Mouse (Mus musculus) MEL (cell line): ENCODE measurements around the gene Mettl13. TPM values are rescaled to one million over a fixed set of nuclear protein-coding genes. Genes with fewer than 3 reads are reported as not detected.

Source experiments
- DNase-seq: peaks from one replicate; pipeline ENCODE4 v3.0.0; 2011; ENCODE audit warnings: low read depth, low spot score
- H3K27ac ChIP-seq: 2 replicates; pipeline ENCODE4 v1.5.1; 2012; ENCODE audit warnings: low read depth, mild to moderate bottlenecking, control low read depth, low read length, moderate library complexity; ENCODE audit not compliant: control insufficient read depth
- H3K27me3 ChIP-seq, 2 experiments: fragments of 150-350 bp in 1 of 2; sonication (generic) in 1 of 2; 2 replicates each; pipeline ENCODE4 v1.6.1; 2012; ENCODE audit warnings: low read length in 2 of 2, mild to moderate bottlenecking in 2 of 2, improper control_type of control experiment in 1 of 2, moderate library complexity in 1 of 2; ENCODE audit not compliant: insufficient read depth in 2 of 2, control insufficient read depth in 1 of 2
- H3K36me3 ChIP-seq, 2 experiments: 2 replicates each; pipeline ENCODE4 v1.6.1; 2012 to 2014; ENCODE audit warnings: low read length in 2 of 2, improper control_type of control experiment in 1 of 2, inconsistent platforms in 1 of 2, mild to moderate bottlenecking in 1 of 2; ENCODE audit not compliant: insufficient read depth in 2 of 2, control insufficient read depth in 1 of 2
- H3K4me1 ChIP-seq, 2 experiments: fragments of 150-350 bp in 1 of 2; sonication (generic) in 1 of 2; 2 replicates each; pipeline ENCODE4 v1.6.1; 2012; ENCODE audit warnings: low read length in 2 of 2, improper control_type of control experiment in 1 of 2, mild to moderate bottlenecking in 1 of 2; ENCODE audit not compliant: insufficient read depth in 2 of 2, control insufficient read depth in 1 of 2
- H3K4me3 ChIP-seq, 2 experiments: fragments of 150-350 bp in 1 of 2; sonication (generic) in 1 of 2; 2 replicates each; pipeline ENCODE4 v1.5.1; 2012; ENCODE audit warnings: low read depth in 2 of 2, low read length in 2 of 2, mild to moderate bottlenecking in 2 of 2, moderate library complexity in 2 of 2, control low read depth in 1 of 2, improper control_type of control experiment in 1 of 2; ENCODE audit not compliant: control insufficient read depth in 1 of 2, insufficient read depth in 1 of 2
- H3K79me2 ChIP-seq: 2 replicates; pipeline ENCODE4 v1.6.1; 2012; ENCODE audit warnings: mild to moderate bottlenecking, low read length, moderate library complexity; ENCODE audit not compliant: control insufficient read depth, poor library complexity, insufficient read depth
- H3K9ac ChIP-seq: 2 replicates; pipeline ENCODE4 v1.6.1; 2012; ENCODE audit warnings: low read depth, mild to moderate bottlenecking, control low read depth, low read length, moderate library complexity; ENCODE audit not compliant: control insufficient read depth, poor library complexity, severe bottlenecking
- H3K9me3 ChIP-seq: fragments of 150-350 bp; sonication (generic); replicated peaks from 2 replicates; pipeline ENCODE4 v1.6.1; 2012; ENCODE audit warnings: mild to moderate bottlenecking, low read length, improper control_type of control experiment, moderate library complexity; ENCODE audit not compliant: insufficient read depth
- BHLHE40 ChIP-seq: IDR thresholded peaks from 2 replicates; pipeline ENCODE4 v1.6.1; 2012; ENCODE audit warnings: low read depth, mild to moderate bottlenecking, inconsistent platforms, low read length, improper control_type of control experiment, borderline replicate concordance
- CHD2 ChIP-seq: IDR thresholded peaks from 2 replicates; pipeline ENCODE4 v1.6.1; 2011; ENCODE audit warnings: low read length, improper control_type of control experiment
- E2F4 ChIP-seq: IDR thresholded peaks from 2 replicates; pipeline ENCODE4 v1.6.1; 2011; ENCODE audit warnings: low read depth, low read length, improper control_type of control experiment, borderline replicate concordance
- ELF1 ChIP-seq: IDR thresholded peaks from 2 replicates; pipeline ENCODE4 v1.6.1; 2014; ENCODE audit warnings: low read depth, mild to moderate bottlenecking, inconsistent platforms, low read length, improper control_type of control experiment, moderate library complexity
- EP300 ChIP-seq, 2 experiments: IDR thresholded peaks; 2 replicates each; pipeline ENCODE4 v1.6.1; 2011; ENCODE audit warnings: improper control_type of control experiment in 2 of 2, low read length in 2 of 2, low read depth in 1 of 2, mild to moderate bottlenecking in 1 of 2
- ETS1 ChIP-seq: IDR thresholded peaks from 2 replicates; pipeline ENCODE4 v1.6.1; 2012; ENCODE audit warnings: low read depth, mild to moderate bottlenecking, inconsistent platforms, low read length, improper control_type of control experiment, moderate library complexity
- GATA1 ChIP-seq: IDR thresholded peaks from 2 replicates; pipeline ENCODE4 v1.6.1; 2011; ENCODE audit warnings: low read depth, low read length, improper control_type of control experiment
- JUND ChIP-seq: IDR thresholded peaks from 2 replicates; pipeline ENCODE4 v1.6.1; 2011; ENCODE audit warnings: low read depth, mild to moderate bottlenecking, improper control_type of control experiment, low read length
- MXI1 ChIP-seq: IDR thresholded peaks from 2 replicates; pipeline ENCODE4 v1.6.1; 2011; ENCODE audit warnings: mild to moderate bottlenecking, low read depth, low read length, improper control_type of control experiment
- MYB ChIP-seq: IDR thresholded peaks from 2 replicates; pipeline ENCODE4 v1.6.1; 2011; ENCODE audit warnings: mild to moderate bottlenecking, low read depth, low read length, improper control_type of control experiment
- MYC ChIP-seq: IDR thresholded peaks from 2 replicates; pipeline ENCODE4 v1.6.1; 2011; ENCODE audit warnings: low read depth, mild to moderate bottlenecking, low read length, improper control_type of control experiment, moderate library complexity
- NRF1 ChIP-seq: IDR thresholded peaks from 2 replicates; pipeline ENCODE4 v1.6.1; 2014; ENCODE audit warnings: low read depth, mild to moderate bottlenecking, inconsistent platforms, low read length, improper control_type of control experiment, moderate library complexity; ENCODE audit not compliant: poor library complexity, insufficient read depth, severe bottlenecking
- POLR2AphosphoS2 ChIP-seq: IDR thresholded peaks from 2 replicates; pipeline ENCODE4 v1.6.1; 2011; ENCODE audit warnings: low read length, improper control_type of control experiment
- POLR2AphosphoS5 ChIP-seq: IDR thresholded peaks from 2 replicates; pipeline ENCODE4 v1.6.1; 2012; ENCODE audit warnings: low read depth, borderline replicate concordance, mild to moderate bottlenecking, inconsistent platforms, low read length, moderate library complexity, mixed read lengths
- RCOR1 ChIP-seq: IDR thresholded peaks from 2 replicates; pipeline ENCODE4 v1.6.1; 2012; ENCODE audit warnings: low read depth, mild to moderate bottlenecking, inconsistent platforms, low read length, improper control_type of control experiment
- SIN3A ChIP-seq: IDR thresholded peaks from 2 replicates; pipeline ENCODE4 v1.6.1; 2012; ENCODE audit warnings: low read length, improper control_type of control experiment, inconsistent platforms
- SMC3 ChIP-seq: IDR thresholded peaks from 2 replicates; pipeline ENCODE4 v1.6.1; 2011; ENCODE audit warnings: low read depth, low read length, improper control_type of control experiment
- TAL1 ChIP-seq: IDR thresholded peaks from 2 replicates; pipeline ENCODE4 v1.6.1; 2012; ENCODE audit warnings: mild to moderate bottlenecking, inconsistent platforms, low read length, moderate library complexity, mixed read lengths
- TCF12 ChIP-seq: IDR thresholded peaks from 2 replicates; pipeline ENCODE4 v1.6.1; 2014; ENCODE audit warnings: low read depth, mild to moderate bottlenecking, inconsistent platforms, low read length, improper control_type of control experiment, moderate library complexity
- USF2 ChIP-seq, 2 experiments: IDR thresholded peaks; 2 replicates each; pipeline ENCODE4 v1.6.1; 2011 to 2012; ENCODE audit warnings: improper control_type of control experiment in 2 of 2, low read length in 2 of 2, borderline replicate concordance in 1 of 2, inconsistent platforms in 1 of 2, low read depth in 1 of 2, mild to moderate bottlenecking in 1 of 2; ENCODE audit not compliant: insufficient read depth in 1 of 2
- ZC3H11A ChIP-seq: IDR thresholded peaks from 2 replicates; pipeline ENCODE4 v1.6.1; 2012; ENCODE audit warnings: low read depth, mild to moderate bottlenecking, inconsistent platforms, low read length, improper control_type of control experiment
- ZMIZ1 ChIP-seq: IDR thresholded peaks from 2 replicates; pipeline ENCODE4 v1.6.1; 2012; ENCODE audit warnings: low read depth, mild to moderate bottlenecking, inconsistent platforms, low read length, improper control_type of control experiment, moderate library complexity
- ZNF384 ChIP-seq: IDR thresholded peaks from 2 replicates; pipeline ENCODE4 v1.6.1; 2012; ENCODE audit warnings: low read depth, mild to moderate bottlenecking, inconsistent platforms, low read length, improper control_type of control experiment
- polyA plus RNA-seq, 2 experiments: library from polyadenylated mRNA; stranded (reverse) in 1 of 2; unstranded in 1 of 2; fragments of >175 nt in 1 of 2; fragments of >200 nt in 1 of 2; gene quantifications; 2 replicates each; pipeline versions ENCODE4 v1.2.1 to v1.2.4; 2012; ENCODE audit warnings: low replicate concordance in 2 of 2, low read depth in 1 of 2; ENCODE audit not compliant: insufficient read length in 2 of 2, insufficient read depth in 1 of 2, missing spikeins in 1 of 2
- total RNA-seq: library from RNA; depleted of rRNA; stranded (reverse); fragments of 300-350 nt; gene quantifications from 2 replicates; pipeline ENCODE4 v1.2.3, GENCODE M21; 2012

The Mettl13 gene
- total and polyA plus RNA-seq, 3 experiments, result 29.1 to 60.1 TPM; not detected in 1

DNA sequence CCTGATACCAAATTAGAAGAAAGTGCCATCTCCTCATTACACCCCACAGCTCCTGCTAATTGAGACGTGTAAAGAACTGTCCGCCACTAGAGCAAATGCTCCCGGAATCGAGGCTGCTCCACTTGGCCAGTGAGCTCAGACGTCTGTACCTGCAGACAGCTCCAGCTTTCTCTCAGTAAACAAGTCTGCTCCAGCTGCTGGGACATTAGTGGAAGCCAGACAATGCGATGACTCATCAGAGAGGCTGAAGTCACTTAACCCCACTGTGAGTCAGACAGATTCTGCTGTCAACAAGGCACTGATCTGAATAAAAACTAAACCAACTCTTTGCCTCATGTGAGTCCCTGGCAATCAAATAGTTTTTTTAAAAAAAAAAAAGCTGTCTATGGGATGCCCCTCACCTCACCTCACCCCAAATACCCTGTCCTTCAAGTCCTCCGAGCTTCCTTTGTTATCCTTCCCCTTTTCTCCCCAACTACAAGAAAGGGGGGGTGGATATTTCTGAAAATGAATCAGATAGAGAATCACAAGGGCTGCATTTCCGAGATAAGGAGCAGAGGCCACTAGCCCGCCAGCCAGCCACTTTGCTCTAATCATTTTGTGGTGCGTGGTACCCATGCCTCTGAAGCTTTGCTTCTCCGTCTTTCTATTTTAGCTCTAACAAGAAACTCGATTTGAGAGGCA, 38.9 kb downstream of the Mettl13 start:
- H3K9me3 ChIP-seq, result no peaks in the 10 kb centered on the region
- peak; percentile 81 for DNase-seq
- peak overlapping the region in 1 of 2 experiments; percentile 16; a peak in 1 of 4 replicates for H3K4me3 ChIP-seq
- TF ChIP-seq ETS1, result peak; percentile 60; the same call in 1 of the 2 replicates
- TF ChIP-seq POLR2AphosphoS5, result no peak
- peak; percentile 60; the same call in 1 of the 2 replicates for TF ChIP-seq RCOR1
- peak; percentile 80 for TF ChIP-seq TCF12
- TF ChIP-seq EP300 (IDR thresholded peaks at IDR 0.05; ENCODE audit: low read depth in 1 of 2, low read length in 2 of 2), result peak; percentile 53 to 74
- TF ChIP-seq SIN3A, result peak; percentile 20; the same call in 1 of the 2 replicates
- peak; percentile 73 for TF ChIP-seq GATA1
- no peak for TF ChIP-seq MXI1
- peak; percentile 22; the same call in 1 of the 2 replicates for TF ChIP-seq ZNF384
- peak; percentile 57; the same call in 1 of the 2 replicates for TF ChIP-seq TAL1
- no peak for TF ChIP-seq NRF1
- no peak for TF ChIP-seq ZC3H11A
- TF ChIP-seq JUND, result peak; percentile 85; the same call in 1 of the 2 replicates
- TF ChIP-seq, all 39 proteins: peak for 9
- peaks cover 0 to 27% of the 10 kb centered on the region in 2 experiments; a peak in 2 of 4 replicates for H3K36me3 ChIP-seq
- peak overlapping the region; percentile 27; the same call in 1 of the 2 replicates for H3K9ac ChIP-seq
- no peaks in the 10 kb centered on the region for H3K27me3 ChIP-seq
- no peaks in the 10 kb centered on the region for H3K79me2 ChIP-seq
- peaks cover 2 to 17% of the 10 kb centered on the region in 2 experiments for H3K4me1 ChIP-seq
- peak overlapping the region; percentile 45 for H3K27ac ChIP-seq

DNA sequence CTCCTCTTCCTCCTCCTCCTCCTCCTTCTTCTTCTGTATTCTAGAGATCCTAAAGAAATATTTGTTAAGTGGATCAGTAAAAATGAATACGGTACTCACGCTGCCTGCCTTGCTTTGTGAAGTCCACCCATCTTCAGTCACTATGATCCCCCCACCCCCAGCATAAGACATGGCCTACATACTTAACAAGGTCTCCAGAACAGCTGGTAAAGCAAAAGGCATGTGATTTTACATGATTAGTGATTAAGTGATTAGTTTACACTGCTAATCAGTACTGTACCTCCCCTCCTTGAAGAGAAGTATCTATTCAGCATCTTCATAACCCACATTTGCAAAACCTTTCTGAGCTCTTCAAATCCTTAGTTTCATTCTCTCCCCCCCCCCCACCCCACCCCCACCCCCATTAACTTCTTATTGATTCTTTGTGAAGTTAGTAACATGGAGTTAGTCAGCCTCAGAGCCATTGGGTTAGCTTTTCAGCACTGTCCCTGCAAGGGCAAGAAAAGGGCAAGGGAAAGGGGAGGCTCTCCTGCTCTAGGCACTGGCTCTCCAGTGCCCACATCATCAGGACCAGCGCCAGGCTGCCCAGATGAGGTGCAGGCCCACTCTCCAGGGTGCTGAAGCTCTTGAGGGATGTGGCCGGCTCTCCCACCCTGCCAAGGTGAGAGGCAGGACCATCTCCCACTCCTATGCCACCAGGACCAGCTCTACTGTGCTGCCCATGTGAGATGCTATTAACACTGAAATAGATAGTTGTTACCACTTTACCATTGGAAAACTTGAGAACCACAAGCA, 39.9 kb downstream of the Mettl13 start:
- Histone ChIP-seq H3K9me3 (no peaks in the 10 kb centered on the region), H3K79me2 (no peaks in the 10 kb centered on the region), H3K36me3 (peaks cover 0 to 27% of the 10 kb centered on the region in 2 experiments; a peak in 2 of 4 replicates), H3K27ac (no peak overlapping the region), H3K4me1 (peaks cover 2 to 17% of the 10 kb centered on the region in 2 experiments), H3K27me3 (no peaks in the 10 kb centered on the region), H3K9ac (no peak overlapping the region), H3K4me3 (no peak overlapping the region)
- TF ChIP-seq TAL1 (no peak), POLR2AphosphoS2 (no peak), E2F4 (no peak), MYC (no peak), BHLHE40 (no peak), MYB (no peak), SMC3 (no peak), USF2 (IDR thresholded peaks at IDR 0.05; ENCODE audit: borderline replicate concordance in 1 of 2, insufficient read depth in 1 of 2, low read depth in 1 of 2, low read length in 2 of 2) (no peak), ZMIZ1 (no peak), EP300 (IDR thresholded peaks at IDR 0.05; ENCODE audit: low read depth in 1 of 2, low read length in 2 of 2) (no peak), ELF1 (no peak), CHD2 (no peak), GATA1 (no peak)
- DNase-seq, result peak; percentile 30
